Mouse (Mus musculus) E14TG2a.4 (cell line): ENCODE results near the gene Med13l.

Source experiments
- CTCF ChIP-seq: conservative IDR thresholded peaks from 2 replicates; pipeline ENCODE4 v1.5.1; 2014; ENCODE audit warnings: low read length
- POU5F1 ChIP-seq: IDR thresholded peaks from 2 replicates; pipeline ENCODE4 v1.6.1; 2014; ENCODE audit warnings: low read length, borderline replicate concordance

GRCm38 (mm10) chr5:118638534-118639109 is 78.1 kb downstream of the Med13l start:
- no peak for TF ChIP-seq CTCF
- no peak for TF ChIP-seq POU5F1
